Mouse (Mus musculus) activated CD4-positive, CD25-positive, alpha-beta regulatory T cell (primary cell): ENCODE measurements around the gene Mrpl17. TPM values are rescaled to one million over a fixed set of nuclear protein-coding genes. Genes with fewer than 3 reads are reported as not detected.

ENCODE experiments used
- polyA plus RNA-seq, 2 experiments: library from polyadenylated mRNA; unstranded; fragments of 100-300 nt; shearing (Covaris generic); gene quantifications; one replicate each; pipeline ENCODE4 v1.2.1; 2017

The Mrpl17 gene
- 100 to 1,000 TPM; 118 to 182 TPM for polyA plus RNA-seq

DNA sequence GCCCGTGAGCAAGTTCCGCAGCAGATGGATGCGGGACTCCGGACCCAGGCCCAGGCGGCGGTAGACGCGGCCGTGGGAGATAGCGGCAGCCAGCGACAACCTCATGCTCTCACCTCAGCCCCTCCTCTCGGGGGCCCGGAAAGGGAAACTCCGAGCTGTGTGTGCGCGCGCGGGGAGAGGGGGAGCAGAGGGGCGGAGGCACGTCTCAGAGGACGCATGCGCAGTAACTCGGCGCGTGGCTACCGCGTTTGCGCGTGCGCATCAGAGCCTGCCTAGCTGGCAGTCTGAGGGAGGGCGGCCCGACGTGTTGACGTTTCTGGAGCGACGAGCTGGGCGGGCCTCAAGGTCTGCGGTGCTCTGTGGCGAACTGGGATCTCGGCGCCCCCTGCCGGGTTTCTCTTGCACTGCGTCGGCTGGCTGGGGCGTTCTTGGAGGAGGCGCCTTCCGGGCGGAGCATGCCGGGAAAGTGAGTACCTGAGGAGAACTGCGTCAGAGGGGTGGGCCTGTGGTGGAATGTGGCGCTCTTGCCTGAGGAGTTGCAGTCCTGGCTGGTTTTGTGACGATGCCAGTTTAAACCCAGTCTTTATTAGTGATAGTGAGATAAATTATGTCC lies at the start of gene Mrpl17:
Gene Mrpl17 (minus strand): TSS at position 223 of the 613 bp plus-strand sequence.

DNA sequence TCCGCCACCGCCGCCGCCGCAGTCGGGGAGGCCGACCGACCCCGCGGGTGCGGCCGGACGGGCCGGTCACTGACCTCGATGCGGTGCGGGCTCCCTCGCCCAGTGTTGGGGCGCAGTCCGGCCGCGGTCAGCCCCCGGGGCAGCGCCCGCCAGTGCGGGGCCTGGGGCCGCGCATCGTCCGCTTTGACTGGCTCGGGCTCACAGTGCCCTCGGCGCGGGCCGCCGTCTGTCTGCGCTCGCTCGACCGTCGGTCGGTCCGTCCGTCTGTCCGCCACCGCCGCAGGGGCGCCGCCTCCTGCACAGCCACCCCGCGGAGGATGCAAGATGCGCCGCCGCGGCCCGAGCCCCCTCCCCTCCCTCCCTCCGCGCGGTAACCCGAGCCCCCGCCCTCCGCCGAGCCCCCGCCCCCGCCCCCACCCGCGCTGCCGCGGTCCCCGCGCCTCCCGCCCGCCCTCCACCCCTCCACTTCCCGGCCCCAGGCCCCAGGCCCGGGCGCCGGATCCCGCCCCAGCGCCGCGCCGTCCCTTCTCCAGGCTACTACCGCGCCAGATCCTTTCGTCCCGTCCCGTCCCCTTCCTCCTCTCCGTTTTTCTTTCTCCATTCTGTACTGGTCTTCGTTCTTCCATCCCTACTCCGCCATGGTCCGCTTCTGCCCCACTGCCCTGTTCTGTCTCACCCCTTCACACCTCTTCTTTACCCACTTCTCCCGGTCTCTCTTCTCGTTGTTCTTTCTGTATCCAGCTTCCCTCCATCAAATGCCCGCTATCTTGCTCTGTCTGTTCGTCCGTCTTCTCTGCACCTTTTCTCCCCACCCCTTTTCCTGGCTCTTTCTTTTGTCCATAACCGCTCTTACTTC lies 23.4 kb downstream of the Mrpl17 start, which contains the start of gene Dchs1:
Gene Dchs1 (minus strand): TSS at position 370 of the 856 bp plus-strand sequence.

Other genes starting within 250 kb of the Mrpl17 start
- gene Apbb1, start 229.4 kb downstream of the Mrpl17 start, polyA plus RNA-seq: 1 to 10 TPM; 1.8 to 10.0 TPM
- under 1 TPM; 0.21 to 0.29 TPM for gene Hpx, start 211.0 kb downstream of the Mrpl17 start, polyA plus RNA-seq
- gene Trim3, start 177.5 kb downstream of the Mrpl17 start, polyA plus RNA-seq: 1 to 10 TPM; 6.8 to 8.5 TPM
- 100 to 1,000 TPM; 220 to 263 TPM for gene Timm10b, start 171.0 kb downstream of the Mrpl17 start, polyA plus RNA-seq
- 10 to 100 TPM; 19.6 to 26.2 TPM for gene Arfip2, start 170.7 kb downstream of the Mrpl17 start, polyA plus RNA-seq
- gene Gm45799, start 170.5 kb downstream of the Mrpl17 start, polyA plus RNA-seq: 10 to 100 TPM; 10.1 to 13.8 TPM
- gene Dnhd1, start 160.3 kb downstream of the Mrpl17 start, polyA plus RNA-seq: 1 to 10 TPM; 1.4 to 1.7 TPM
- 100 to 1,000 TPM; 196 to 202 TPM for gene Ilk, start 74.5 kb downstream of the Mrpl17 start, polyA plus RNA-seq
- 10 to 100 TPM; 30.5 to 34.8 TPM for gene Rrp8, start 73.7 kb downstream of the Mrpl17 start, polyA plus RNA-seq
- gene Taf10, start 66.7 kb downstream of the Mrpl17 start, polyA plus RNA-seq: 100 to 1,000 TPM; 367 to 382 TPM
- 100 to 1,000 TPM; 102 to 109 TPM for gene Tpp1, start 58.9 kb downstream of the Mrpl17 start, polyA plus RNA-seq
- under 1 TPM in 1 of 2 experiments, not detected in 1; 0.14 TPM for gene Dchs1, start 23.4 kb downstream of the Mrpl17 start, polyA plus RNA-seq
- gene Gm4070, start 142.9 kb upstream of the Mrpl17 start, polyA plus RNA-seq: 100 to 1,000 TPM; 105 to 256 TPM